Mouse (Mus musculus) heart, adult 2 months (tissue): ENCODE measurements at regions not wholly inside any gene's neighbourhood (a gene's known extent, or its start where the extent isn't known, plus 50 kb on each side); places are given as distances from the start of the nearest gene placed in this dataset.
"Not testable (repeated sequence)": the region's sequence is repeated elsewhere in the genome, so short reads cannot be mapped to it uniquely, and the experiment has no call there.

Experiments
- DNase-seq, 2 experiments: peaks; one replicate each; pipeline ENCODE4 v3.0.0; 2021
- H3K27ac ChIP-seq: fragments of 200-600 bp; 2 replicates; pipeline ENCODE4 v1.8.1; 2022
- H3K27me3 ChIP-seq: fragments of 200-500 bp; 2 replicates; pipeline ENCODE4 v1.6.1; 2012; ENCODE audit warnings: mild to moderate bottlenecking, low read length, inconsistent platforms, mixed read lengths; ENCODE audit not compliant: control insufficient read depth, insufficient read depth
- H3K36me3 ChIP-seq: fragments of 200-500 bp; 2 replicates; pipeline ENCODE4 v1.6.1; 2012; ENCODE audit warnings: low read length, inconsistent platforms; ENCODE audit not compliant: control insufficient read depth, insufficient read depth
- H3K4me1 ChIP-seq: fragments of 200-500 bp; 2 replicates; pipeline ENCODE4 v1.6.1; 2011; ENCODE audit warnings: low read length; ENCODE audit not compliant: control insufficient read depth, insufficient read depth
- H3K4me3 ChIP-seq: fragments of 200-600 bp; 2 replicates; pipeline ENCODE4 v1.8.1; 2022
- H3K79me2 ChIP-seq: fragments of 200-500 bp; replicated peaks from 2 replicates; pipeline ENCODE4 v1.6.1; 2012; ENCODE audit warnings: mild to moderate bottlenecking, inconsistent platforms, low read length, moderate library complexity, mixed read lengths; ENCODE audit not compliant: control insufficient read depth, insufficient read depth
- H3K9ac ChIP-seq: fragments of 200-500 bp; 2 replicates; pipeline ENCODE4 v1.6.1; 2012; ENCODE audit warnings: low read depth, mild to moderate bottlenecking, control low read depth, inconsistent platforms, low read length, mixed read lengths
- CTCF ChIP-seq: fragments of 200-600 bp; IDR thresholded peaks from 2 replicates; pipeline ENCODE4 v1.8.1; 2022; ENCODE audit warnings: antibody characterized with exemption, mild to moderate bottlenecking, moderate library complexity
- EP300 ChIP-seq: fragments of 200-500 bp; IDR thresholded peaks from 2 replicates; pipeline ENCODE4 v1.6.1; 2011; ENCODE audit warnings: low read depth, low read length, control low read depth; ENCODE audit not compliant: insufficient read depth
- POLR2A ChIP-seq: fragments of 200-500 bp; IDR thresholded peaks from 2 replicates; pipeline ENCODE4 v1.6.1; 2011; ENCODE audit warnings: mild to moderate bottlenecking, low read depth, low read length, control low read depth; ENCODE audit not compliant: insufficient read depth
- WGBS: fragments of 180-500 bp; shearing (Covaris S2); methylation state at CpG from one replicate; pipeline ENCODE4 v1.1.7; 2018; 5-methylcytosine and 5-hydroxymethylcytosine counted together
- intact Hi-C: fragments of 180-260 bp; cut with DNase I; formaldehyde crosslinking; loops from one replicate; pipeline ENCODE4 v1.15.1; 2025

DNA sequence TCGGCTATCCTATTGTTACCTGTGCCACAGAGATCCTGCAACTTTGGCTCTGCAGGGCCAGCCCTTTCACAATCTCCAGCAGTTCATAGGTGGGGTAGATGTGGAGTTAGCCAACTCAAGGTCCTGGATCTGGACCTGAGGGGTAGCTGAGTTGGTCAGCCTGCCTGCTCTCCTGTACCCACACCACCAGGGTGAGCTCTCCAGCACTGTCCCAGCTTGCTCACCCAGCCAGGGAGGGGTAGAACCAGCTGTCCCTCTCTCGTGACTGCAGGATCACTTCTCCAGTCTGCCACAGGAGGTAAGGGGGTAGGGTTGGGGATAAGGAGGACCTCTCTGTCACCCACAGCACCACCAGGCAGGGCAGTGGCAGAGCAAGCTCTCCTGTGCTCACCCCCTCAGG, 104.6 kb upstream of the Arid1b start:
- no peak overlapping the region for H3K27ac ChIP-seq
- no peak for DNase-seq
- no peaks in the 10 kb centered on the region for H3K79me2 ChIP-seq
- no peak overlapping the region for H3K9ac ChIP-seq
- H3K27me3 ChIP-seq = no peaks in the 10 kb centered on the region
- intact Hi-C loops = no loop called here
- H3K36me3 ChIP-seq = no peaks in the 10 kb centered on the region
- H3K4me3 ChIP-seq = no peak overlapping the region
- no peaks in the 10 kb centered on the region for H3K4me1 ChIP-seq
- TF ChIP-seq POLR2A (no peak), EP300 (no peak), CTCF (0 out of 2 replicates have a peak, but pooled peaks have one; percentile 15)
- 61% methylated on average over 2 of the region's 2 CpGs for WGBS

DNA sequence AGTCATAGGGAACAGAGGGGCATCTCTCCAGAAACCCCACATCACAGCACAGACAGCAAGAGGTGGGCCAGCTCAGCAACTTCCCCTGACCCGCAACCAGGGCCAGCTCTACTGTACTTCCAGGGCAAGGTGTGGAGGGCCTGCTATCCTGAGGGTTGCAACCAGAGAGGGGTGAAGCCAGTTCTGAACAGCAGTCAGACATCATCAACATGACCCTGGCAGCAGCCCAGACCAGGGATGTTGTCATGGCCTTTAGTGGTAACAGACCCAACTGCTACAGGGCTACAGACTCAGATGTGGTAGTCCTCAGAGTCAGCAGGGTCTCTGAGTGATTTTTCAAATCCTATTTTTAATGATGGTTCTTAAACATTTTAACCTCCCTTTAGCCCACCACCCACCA, 104.0 kb upstream of the Arid1b start:
- intact Hi-C loops = no loop called here
- no peak for DNase-seq

DNA sequence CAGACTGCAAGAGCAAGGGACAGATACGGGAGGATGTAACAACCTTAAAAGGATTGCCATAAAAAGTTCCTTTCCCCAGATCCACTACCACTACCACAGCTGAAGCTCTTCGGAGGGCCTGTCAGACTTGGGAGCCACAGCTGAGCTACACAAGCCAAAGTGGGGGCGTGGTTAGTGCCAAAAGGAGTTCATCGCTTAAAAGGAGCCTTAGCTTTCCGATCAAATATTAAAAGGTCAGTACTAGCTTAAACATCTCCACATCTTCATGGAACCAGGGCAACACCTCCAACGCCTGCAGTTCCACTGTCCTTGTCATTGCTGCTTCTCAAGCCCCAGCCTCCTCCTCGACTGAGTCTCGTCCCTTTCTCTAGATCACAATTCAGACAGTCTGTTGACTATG, 102.6 kb upstream of the Arid1b start:
- Histone ChIP-seq H3K4me3 (no peak overlapping the region), H3K79me2 (no peaks in the 10 kb centered on the region), H3K27ac (no peak overlapping the region), H3K27me3 (no peaks in the 10 kb centered on the region), H3K36me3 (no peaks in the 10 kb centered on the region), H3K4me1 (no peaks in the 10 kb centered on the region), H3K9ac (no peak overlapping the region)
- TF ChIP-seq CTCF (no peak), EP300 (no peak), POLR2A (no peak)
- WGBS = 75% methylated on average over 8 of the region's 8 CpGs
- peak in 1 of 2 experiments; percentile 33 for DNase-seq
- intact Hi-C loops = no loop called here

More for the DNA sequence above, 104.0 kb upstream of the Arid1b start:
- H3K36me3 ChIP-seq = no peaks in the 10 kb centered on the region
- 95% methylated on average over 1 of the region's 1 CpGs for WGBS
- H3K9ac ChIP-seq = no peak overlapping the region
- no peaks in the 10 kb centered on the region for H3K79me2 ChIP-seq
- no peaks in the 10 kb centered on the region for H3K4me1 ChIP-seq
- H3K4me3 ChIP-seq = no peak overlapping the region
- H3K27ac ChIP-seq = no peak overlapping the region
- no peaks in the 10 kb centered on the region for H3K27me3 ChIP-seq
- no peak for TF ChIP-seq EP300
- no peak for TF ChIP-seq POLR2A
- TF ChIP-seq CTCF = no peak

DNA sequence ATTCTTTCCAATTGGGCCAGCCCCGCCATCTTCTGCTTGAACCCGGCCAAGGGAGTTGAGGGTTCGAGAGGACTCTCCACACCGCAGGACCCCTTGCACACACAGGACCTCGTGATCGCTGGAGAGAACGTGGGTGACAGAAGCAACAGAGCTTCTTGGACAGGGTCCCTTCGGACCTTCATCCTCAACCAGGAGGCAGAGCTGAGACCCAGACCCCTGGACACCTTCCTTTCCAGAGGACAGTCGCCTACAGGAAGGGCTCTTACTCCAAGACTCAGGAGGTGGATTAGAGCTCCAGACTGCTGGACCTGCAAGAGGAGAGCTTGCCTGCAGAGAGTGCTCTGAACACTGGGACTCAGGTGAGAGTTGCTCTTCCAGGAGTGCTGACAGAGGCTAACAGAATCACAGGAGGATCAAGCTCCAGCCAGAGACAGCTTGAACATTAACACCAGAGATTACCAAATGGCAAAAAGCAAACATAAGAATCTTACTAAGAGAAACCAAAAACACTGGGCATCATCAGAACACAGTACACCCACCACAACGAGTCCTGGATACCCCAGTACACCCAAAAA, 99.3 kb upstream of the Arid1b start:
- DNase-seq, H3K79me2 ChIP-seq, H3K27me3 ChIP-seq, H3K4me1 ChIP-seq, H3K27ac ChIP-seq, intact Hi-C loops, H3K4me3 ChIP-seq, H3K9ac ChIP-seq, H3K36me3 ChIP-seq: not testable (repeated sequence)
- 89% methylated on average over 10 of the region's 10 CpGs for WGBS

DNA sequence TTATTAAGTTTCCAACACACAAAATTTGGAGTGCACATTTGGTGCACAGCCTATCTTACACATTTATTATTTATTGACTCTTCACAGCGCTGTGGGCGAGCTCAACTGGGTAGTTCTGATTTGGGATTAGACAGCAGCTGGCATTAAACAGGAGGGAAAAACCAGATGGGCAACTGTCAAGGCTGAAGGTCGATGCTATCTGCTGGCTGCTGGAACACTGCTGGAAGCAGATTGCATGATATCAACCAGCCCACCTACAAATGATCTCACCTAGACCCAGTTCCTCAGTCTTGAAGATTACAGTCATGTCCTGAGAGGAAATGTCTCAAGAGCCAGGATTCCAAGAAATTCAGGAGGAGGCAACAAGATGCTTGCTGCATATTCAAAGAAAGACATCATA, 91.0 kb upstream of the Arid1b start:
- Histone ChIP-seq H3K79me2 (no peaks in the 10 kb centered on the region), H3K27ac (no peak overlapping the region), H3K4me3 (no peak overlapping the region), H3K9ac (no peak overlapping the region), H3K36me3 (no peaks in the 10 kb centered on the region), H3K27me3 (no peaks in the 10 kb centered on the region), H3K4me1 (peaks cover 1% of the 10 kb centered on the region; the same call in 1 of the 2 replicates)
- intact Hi-C loops = no loop called here
- no peak for TF ChIP-seq CTCF
- no peak for TF ChIP-seq EP300
- TF ChIP-seq POLR2A = no peak
- WGBS = 68% methylated on average over 3 of the region's 3 CpGs
- DNase-seq = no peak

DNA sequence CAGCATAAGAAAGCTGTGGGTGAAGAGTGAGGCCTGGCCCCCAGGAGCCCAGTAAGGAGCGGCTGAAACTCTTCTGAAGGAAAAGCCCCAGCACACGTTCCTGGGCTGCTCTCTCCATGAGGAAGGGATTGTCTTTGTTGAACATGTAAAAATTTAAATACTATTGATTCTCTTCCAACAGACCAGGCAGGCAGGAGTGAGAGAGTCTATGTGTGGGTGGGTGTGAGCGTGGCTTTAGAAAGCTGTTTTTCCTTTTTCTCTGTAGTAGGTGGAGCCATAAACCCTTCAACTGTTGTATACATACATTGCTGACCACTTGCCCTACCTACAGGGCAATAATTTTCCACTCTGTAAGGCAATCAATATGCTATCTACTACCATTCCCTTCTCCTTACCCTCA, 87.6 kb upstream of the Arid1b start:
- WGBS = 65% methylated on average over 3 of the region's 3 CpGs
- no peak overlapping the region for H3K4me3 ChIP-seq
- intact Hi-C loops = loop anchor here (2.0 kb wide), 1 partner anchor 128 kb away; no protein-coding TSS in a partner anchor
- TF ChIP-seq POLR2A (no peak), EP300 (no peak), CTCF (no peak)
- peak overlapping the region; percentile 97 for H3K27ac ChIP-seq
- no peaks in the 10 kb centered on the region for H3K27me3 ChIP-seq
- no peaks in the 10 kb centered on the region for H3K79me2 ChIP-seq
- no peak overlapping the region for H3K9ac ChIP-seq
- peaks cover 1% of the 10 kb centered on the region; the same call in 1 of the 2 replicates for H3K4me1 ChIP-seq
- no peak for DNase-seq
- H3K36me3 ChIP-seq = no peaks in the 10 kb centered on the region
